Mouse (Mus musculus): Measurements from ENCODE around the gene Rps19bp1. TPM values are rescaled to one million over a fixed set of nuclear protein-coding genes. Genes with fewer than 3 reads are reported as not detected.
A peak's percentile ranks its signal among the peaks of the same experiment; 100 is the strongest.

The Rps19bp1 gene
- 10 to 100 TPM; 35.8 to 37.5 TPM for total RNA-seq (2021)

GRCm38 (mm10) chr15:80263610-80264575, at the start of gene Rps19bp1:
Rps19bp1 (minus strand) TSS chr15:80264315.
- peak; percentile 86 to 88 for DNase-seq

GRCm38 (mm10) chr15:80306146-80306545, 42.0 kb upstream of the Rps19bp1 start:
- no peak for DNase-seq

GRCm38 (mm10) chr15:80304188-80304587, 40.1 kb upstream of the Rps19bp1 start:
- DNase-seq = no peak

- peak; percentile 9 to 19 for DNase-seq
These were observed 39.7 kb upstream of the Rps19bp1 start for GRCm38 (mm10) chr15:80303779-80304178.

GRCm38 (mm10) chr15:80297146-80297545, 33.0 kb upstream of the Rps19bp1 start:
- no peak for DNase-seq

GRCm38 (mm10) chr15:80289436-80289835, 25.3 kb upstream of the Rps19bp1 start:
- DNase-seq = peak; percentile 45 to 58

- peak; percentile 26 for DNase-seq
These were observed 23.9 kb upstream of the Rps19bp1 start for GRCm38 (mm10) chr15:80288036-80288435.

- peak; percentile 66 to 73 for DNase-seq
These were observed 22.8 kb upstream of the Rps19bp1 start, which contains the start of gene Cacna1i for GRCm38 (mm10) chr15:80286851-80287415. Cacna1i (plus strand) TSS chr15:80287238.

GRCm38 (mm10) chr15:80280646-80281045, 16.5 kb upstream of the Rps19bp1 start:
- DNase-seq = no peak

- no peak for DNase-seq
These were observed 14.9 kb upstream of the Rps19bp1 start for GRCm38 (mm10) chr15:80279053-80279452.

GRCm38 (mm10) chr15:80278121-80278759, 14.1 kb upstream of the Rps19bp1 start:
- DNase-seq = peak; percentile 22 to 35

GRCm38 (mm10) chr15:80277625-80278024, 13.5 kb upstream of the Rps19bp1 start:
- no peak for DNase-seq

- DNase-seq = no peak
These were observed 13.0 kb upstream of the Rps19bp1 start for GRCm38 (mm10) chr15:80277107-80277506.

- no peak for DNase-seq
These were observed 7.8 kb upstream of the Rps19bp1 start for GRCm38 (mm10) chr15:80271858-80272396.

- peak; percentile 71 to 74 for DNase-seq
These were observed 2.2 kb upstream of the Rps19bp1 start for GRCm38 (mm10) chr15:80266281-80266680.

- DNase-seq = no peak
These were observed 3.0 kb downstream of the Rps19bp1 start for GRCm38 (mm10) chr15:80261100-80261499.

GRCm38 (mm10) chr15:80260677-80261076, 3.4 kb downstream of the Rps19bp1 start:
- peak; percentile 81 for DNase-seq

- no peak for DNase-seq
These were observed 4.6 kb downstream of the Rps19bp1 start for GRCm38 (mm10) chr15:80259406-80260045.

- DNase-seq = no peak
These were observed 5.6 kb downstream of the Rps19bp1 start for GRCm38 (mm10) chr15:80258240-80259170.

- DNase-seq = no peak
These were observed 6.4 kb downstream of the Rps19bp1 start for GRCm38 (mm10) chr15:80257602-80258239.
